9 mouse cellular contexts compared by ENCODE assay signal in the genomic region with DNA sequence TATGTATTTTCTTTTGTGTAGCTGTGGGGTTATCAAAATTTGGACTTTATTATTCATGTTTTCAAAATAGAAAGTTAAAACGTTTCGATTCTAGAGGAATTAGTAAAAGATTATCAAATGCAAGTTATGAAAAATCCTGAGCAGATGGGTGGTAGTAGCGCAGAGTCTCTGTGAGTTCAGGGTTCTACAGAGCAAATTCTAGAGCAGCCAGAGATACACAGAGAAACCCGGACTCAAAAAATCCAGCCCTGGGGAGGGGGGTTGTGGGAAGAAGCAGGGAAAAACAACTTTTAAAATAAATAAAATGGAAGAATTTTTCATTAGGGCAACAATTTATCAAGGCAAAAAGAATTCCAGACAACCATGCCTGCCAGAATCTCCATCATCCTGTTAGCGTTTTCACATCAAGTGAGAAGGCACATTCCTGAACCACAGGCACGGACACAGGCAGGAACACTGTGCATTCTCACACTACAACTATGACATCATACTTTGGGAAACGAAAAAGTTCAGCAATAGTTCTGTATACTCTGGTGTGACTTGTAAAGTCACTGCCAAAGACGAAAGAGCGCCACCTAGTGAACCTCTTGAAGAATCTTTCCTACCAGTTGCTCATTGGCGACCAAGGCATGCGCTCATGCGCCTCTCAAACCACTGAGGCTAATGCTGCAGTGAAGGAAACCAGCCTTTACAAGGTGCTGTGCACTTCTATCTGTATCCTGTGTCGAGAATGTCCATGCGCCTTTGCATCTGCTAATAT. TPM values are rescaled to one million over a fixed set of nuclear protein-coding genes. Genes with fewer than 3 reads are reported as not detected.
DNase-seq lines count a peak whose midpoint lies in the region; ATAC-seq and TF ChIP-seq lines count a peak whose summit lies in the region.
"Had no signal": no experiment of that assay in that cellular context is flagged by ENCODE, and none has a peak within 500 bp of the region (broad histone marks: within the 10 kb centered on the region; RNA-seq: fewer than 3 reads in every experiment).

No protein-coding gene starts in this region.

- TF ChIP-seq EP300 in liver, postnatal 0 days (IDR thresholded peaks at IDR 0.05; ENCODE audit: low read depth), result no peak

- no peak overlapping the region for H3K9ac ChIP-seq in heart, embryonic 15.5 days
- H3K9ac ChIP-seq in liver, postnatal 0 days (replicated peaks), result no peak overlapping the region

- TF ChIP-seq CTCF in G1E (IDR thresholded peaks at IDR 0.05; ENCODE audit: low read depth, low read length), result peak; percentile 69
- TF ChIP-seq CTCF in brain, embryonic 14.5 days (IDR thresholded peaks at IDR 0.05; ENCODE audit: borderline replicate concordance, extremely low read depth, insufficient read depth, insufficient read length), result peak; percentile 80
- 0 out of 2 replicates have a peak, but pooled peaks have one; percentile 1 for TF ChIP-seq CTCF in embryonic fibroblast, embryonic 13.5 days (IDR thresholded peaks at IDR 0.05; ENCODE audit: borderline replicate concordance, insufficient read depth, low read length)
- TF ChIP-seq CTCF in liver, postnatal 0 days (IDR thresholded peaks at IDR 0.05; ENCODE audit: low read depth), result peak; percentile 70

- H3K36me3 ChIP-seq in G1E (replicated peaks), result no peaks in the 10 kb centered on the region
- H3K36me3 ChIP-seq in heart, embryonic 15.5 days, result no peaks in the 10 kb centered on the region
- no peaks in the 10 kb centered on the region for H3K36me3 ChIP-seq in liver, postnatal 0 days (replicated peaks; ENCODE audit: insufficient read depth, low read length)

- peak; percentile 2 for DNase-seq in G1E (ENCODE audit: low spot score)
- DNase-seq in brain, embryonic 14.5 days (ENCODE audit: low read depth), result peak; percentile 94
- peak; percentile 45 to 59 for DNase-seq in kidney, postnatal 25 days
- DNase-seq in liver, postnatal 0 days, result peak; percentile 32
- DNase-seq in retina, postnatal 1 day, result peak; percentile 87

- 24% methylated on average over 14 of the region's 14 CpGs for WGBS in heart, embryonic 15.5 days
- WGBS in liver, postnatal 0 days (ENCODE audit: insufficient replicate concordance), result 22% methylated on average over 14 of the region's 14 CpGs

- no peak for TF ChIP-seq POLR2A in brain, embryonic 14.5 days (IDR thresholded peaks at IDR 0.05; ENCODE audit: borderline replicate concordance, extremely low read depth, insufficient read depth, insufficient read length, poor library complexity, severe bottlenecking)
- TF ChIP-seq POLR2A in embryonic fibroblast, embryonic 13.5 days (IDR thresholded peaks at IDR 0.05; ENCODE audit: low read depth, low read length), result no peak

- H3K4me2 ChIP-seq in heart, embryonic 15.5 days, result peak overlapping the region; percentile 39
- no peak overlapping the region for H3K4me2 ChIP-seq in liver, postnatal 0 days (ENCODE audit: low read depth, low read length)

- H3K27ac ChIP-seq in embryonic fibroblast, embryonic 13.5 days (ENCODE audit: insufficient read depth, low read length), result no peak overlapping the region
- H3K27ac ChIP-seq in heart, embryonic 15.5 days, result no peak overlapping the region
- no peak overlapping the region for H3K27ac ChIP-seq in liver, postnatal 0 days (ENCODE audit: low read depth)

- no peaks in the 10 kb centered on the region; the same call in 1 of the 2 replicates for H3K27me3 ChIP-seq in G1E (ENCODE audit: insufficient read depth, low read length)
- H3K27me3 ChIP-seq in heart, embryonic 15.5 days, result no peaks in the 10 kb centered on the region
- no peaks in the 10 kb centered on the region for H3K27me3 ChIP-seq in liver, postnatal 0 days (ENCODE audit: insufficient read depth, low read length)
- H3K27me3 ChIP-seq: megakaryocyte, embryonic 14.5 days had no signal

- no peaks in the 10 kb centered on the region for H3K9me3 ChIP-seq in G1E (replicated peaks)
- H3K9me3 ChIP-seq in heart, embryonic 15.5 days (replicated peaks), result no peaks in the 10 kb centered on the region
- H3K9me3 ChIP-seq in liver, postnatal 0 days (ENCODE audit: low read length), result no peaks in the 10 kb centered on the region

- no peaks in the 10 kb centered on the region for H3K4me1 ChIP-seq in G1E (ENCODE audit: insufficient read depth, low read depth, low read length)
- H3K4me1 ChIP-seq in embryonic fibroblast, embryonic 13.5 days (ENCODE audit: control insufficient read depth, insufficient read depth, low read length), result no peaks in the 10 kb centered on the region
- peaks cover 7% of the 10 kb centered on the region for H3K4me1 ChIP-seq in heart, embryonic 15.5 days (replicated peaks)
- no peaks in the 10 kb centered on the region for H3K4me1 ChIP-seq in liver, postnatal 0 days (ENCODE audit: insufficient read depth)
- H3K4me1 ChIP-seq: megakaryocyte, embryonic 14.5 days had no signal

- no peak for ATAC-seq in G1E (ENCODE audit: extremely low read depth, insufficient number of reproducible peaks, low FRiP score, poor library complexity, severe bottlenecking)
- peak; percentile 85 for ATAC-seq in heart, embryonic 15.5 days (replicated peaks; ENCODE audit: insufficient number of reproducible peaks, insufficient read depth, low FRiP score, low read depth)
- peak; percentile 82 for ATAC-seq in liver, postnatal 0 days
- ATAC-seq in megakaryocyte, adult 5-6 weeks (ENCODE audit: poor library complexity, severe bottlenecking), result no peak

- H3K4me3 ChIP-seq in G1E (ENCODE audit: low read depth, low read length), result no peak overlapping the region
- no peak overlapping the region for H3K4me3 ChIP-seq in embryonic fibroblast, embryonic 13.5 days (ENCODE audit: insufficient read depth, low read length)
- no peak overlapping the region; the same call in 1 of the 2 replicates for H3K4me3 ChIP-seq in heart, embryonic 15.5 days
- no peak overlapping the region for H3K4me3 ChIP-seq in liver, postnatal 0 days (ENCODE audit: low read depth, low read length)
- H3K4me3 ChIP-seq: megakaryocyte, embryonic 14.5 days had no signal

RNA-seq across cellular contexts. Expression of a gene that starts 40.3 kb away (rescaled TPM):
- total RNA-seq in G1E (2014; fragmentation: Nextera tagmentation) (not detected in 2 replicates), G1E (2017) (0.05 TPM in 1 of 2 replicates, not detected in the other)
- not detected in 2 replicates for polyA plus RNA-seq in G1E (2012)
- 0.16 and 0.21 TPM in 2 replicates for polyA plus RNA-seq in brain, embryonic 14.5 days (2012; rRNA removed)
- polyA plus RNA-seq in embryonic fibroblast, embryonic 13.5 days (2011; ENCODE audit: insufficient read length, low read depth, missing spikeins), result not detected in 2 replicates
- polyA plus RNA-seq in heart, embryonic 15.5 days (2015; fragmentation: Nextera tagmentation; extraction: Ambion mirVana), result not detected in 2 replicates
- polyA plus RNA-seq in liver, postnatal 0 days (2015; fragmentation: Nextera tagmentation; extraction: Ambion mirVana), result not detected in 2 replicates
- not detected in 2 replicates for total RNA-seq in megakaryocyte, adult 5-6 weeks (2015)
- total RNA-seq in megakaryocyte, adult 5-6 weeks (2017), result not detected in 2 replicates

Comparison
In these comparisons a context has a peak if more than half of its experiments do, and no peak if none do; other contexts are left out.
1. ATAC-seq: peak in heart, embryonic 15.5 days (single experiment) and liver, postnatal 0 days (single experiment); none in G1E (single experiment) and megakaryocyte, adult 5-6 weeks (single experiment).
2. DNase-seq: peak in every context shown above with its lines; median percentile 94 in brain, embryonic 14.5 days; 87 in retina, postnatal 1 day; 52 in kidney, postnatal 25 days; 32 in liver, postnatal 0 days; 2 in G1E.
3. CTCF ChIP-seq: peak in every context shown above with its lines; median percentile 80 in brain, embryonic 14.5 days; 70 in liver, postnatal 0 days; 69 in G1E; 1 in embryonic fibroblast, embryonic 13.5 days.